Comparison of ENCODE assay signal across 8 mouse cellular contexts in genomic region chr6:68668433-68668832, GRCm38 (mm10).
A peak's percentile ranks its signal among the peaks of the same experiment; 100 is the strongest.
DNase-seq lines count a peak whose midpoint lies in the region; ATAC-seq and TF ChIP-seq lines count a peak whose summit lies in the region.
"Not testable (repeated sequence)": the region's sequence is repeated elsewhere in the genome, so short reads cannot be mapped to it uniquely, and the experiment has no call there.

No protein-coding gene starts in this region.

- not testable (repeated sequence) for H3K9me3 ChIP-seq in ES-Bruce4 (replicated peaks; ENCODE audit: control insufficient read depth, insufficient read depth, low read length, poor library complexity, severe bottlenecking); forebrain, embryonic 13.5 days (replicated peaks); hindbrain, embryonic 13.5 days

- peak; percentile 0 to 14 for DNase-seq in cerebellum, adult 2 months
- DNase-seq in layer of hippocampus, postnatal 36 days = peak; percentile 1 to 5
- peak; percentile 7 for DNase-seq in lung, postnatal 14 days
- peak; percentile 0 for DNase-seq in ovary, postnatal 14 days (ENCODE audit: low spot score)
- peak; percentile 21 for DNase-seq in thymus, postnatal 0 days (ENCODE audit: low spot score)

- H3K27me3 ChIP-seq in ES-Bruce4 (ENCODE audit: control insufficient read depth, insufficient read depth, low read length, poor library complexity, severe bottlenecking); cerebellum, adult 2 months (ENCODE audit: control insufficient read depth, insufficient read depth, low read length); forebrain, embryonic 13.5 days; hindbrain, embryonic 13.5 days: not testable (repeated sequence)

- H3K4me3 ChIP-seq in ES-Bruce4 (ENCODE audit: low read depth, low read length); cerebellum, adult 2 months (replicated peaks; ENCODE audit: insufficient read depth, low read depth, low read length); forebrain, embryonic 13.5 days; hindbrain, embryonic 13.5 days: not testable (repeated sequence)

- H3K27ac ChIP-seq in ES-Bruce4 (ENCODE audit: insufficient read depth, low read length); cerebellum, adult 2 months (ENCODE audit: insufficient read depth, low read length); forebrain, embryonic 13.5 days; hindbrain, embryonic 13.5 days: not testable (repeated sequence)

- TF ChIP-seq EP300 in ES-Bruce4 (IDR thresholded peaks at IDR 0.05; ENCODE audit: insufficient read depth, low read depth, low read length) = not testable (repeated sequence)

- not testable (repeated sequence) for H3K36me3 ChIP-seq in ES-Bruce4 (ENCODE audit: control insufficient read depth, insufficient read depth, low read length, poor library complexity, severe bottlenecking); forebrain, embryonic 13.5 days (ENCODE audit: poor library complexity, severe bottlenecking); hindbrain, embryonic 13.5 days

- peak; percentile 84 for ATAC-seq in forebrain, embryonic 13.5 days
- ATAC-seq in hindbrain, embryonic 13.5 days (ENCODE audit: low FRiP score) = peak; percentile 72

- WGBS in cerebellum, adult 2 months = 1% methylated on average over 10 of the region's 10 CpGs
- WGBS in forebrain, embryonic 13.5 days = under 1% methylated on average over 10 of the region's 10 CpGs
- 2% methylated on average over 10 of the region's 10 CpGs for WGBS in hindbrain, embryonic 13.5 days

- peak; percentile 95 for TF ChIP-seq CTCF in ES-Bruce4 (IDR thresholded peaks at IDR 0.05; ENCODE audit: low read depth, low read length)
- TF ChIP-seq CTCF in cerebellum, adult 2 months (IDR thresholded peaks at IDR 0.05; ENCODE audit: borderline replicate concordance, insufficient read depth, low read depth, low read length) = peak; percentile 71

- not testable (repeated sequence) for H3K9ac ChIP-seq in ES-Bruce4 (ENCODE audit: low read depth, poor library complexity, severe bottlenecking); forebrain, embryonic 13.5 days; hindbrain, embryonic 13.5 days

- H3K4me1 ChIP-seq in ES-Bruce4 (ENCODE audit: control insufficient read depth, insufficient read depth, low read length); cerebellum, adult 2 months (ENCODE audit: control insufficient read depth, insufficient read depth, low read length); forebrain, embryonic 13.5 days; hindbrain, embryonic 13.5 days (replicated peaks): not testable (repeated sequence)

- TF ChIP-seq POLR2A in ES-Bruce4 (IDR thresholded peaks at IDR 0.05; ENCODE audit: insufficient read depth, low read length); cerebellum, adult 2 months (IDR thresholded peaks at IDR 0.05; ENCODE audit: borderline replicate concordance, insufficient read depth, low read length): not testable (repeated sequence)

- not testable (repeated sequence) for H3K4me2 ChIP-seq in forebrain, embryonic 13.5 days
- peak overlapping the region; percentile 37; the same call in 1 of the 2 replicates for H3K4me2 ChIP-seq in hindbrain, embryonic 13.5 days
